Mouse (Mus musculus) CH12.LX (cell line): ENCODE results near the gene Ccdc61. TPM values are rescaled to one million over a fixed set of nuclear protein-coding genes. Genes with fewer than 3 reads are reported as not detected.

ENCODE experiments used
- DNase-seq: peaks from one replicate; pipeline ENCODE4 v3.0.0-alpha.2; 2013; ENCODE audit errors: extremely low read depth
- H3K27ac ChIP-seq: 2 replicates; pipeline ENCODE4 v1.5.1; 2012; ENCODE audit warnings: low read depth, mild to moderate bottlenecking, control low read depth, moderate library complexity; ENCODE audit not compliant: insufficient read depth
- H3K27me3 ChIP-seq: replicated peaks from 2 replicates; pipeline ENCODE3; 2012; ENCODE audit warnings: inconsistent platforms
- H3K36me3 ChIP-seq, 2 experiments: replicated peaks in 1 of 2; 2 replicates each; pipeline versions ENCODE3 to v1.6.1; 2012; ENCODE audit warnings: inconsistent platforms in 1 of 2, low read length in 1 of 2, mild to moderate bottlenecking in 1 of 2, mixed read lengths in 1 of 2, moderate library complexity in 1 of 2; ENCODE audit not compliant: control insufficient read depth in 1 of 2, insufficient read depth in 1 of 2
- H3K4me1 ChIP-seq, 2 experiments: 2 replicates each; pipeline ENCODE4 v1.6.1; 2012; ENCODE audit warnings: inconsistent platforms in 1 of 2, moderate library complexity in 1 of 2; ENCODE audit not compliant: insufficient read depth in 2 of 2, control insufficient read depth in 1 of 2
- H3K4me2 ChIP-seq: 2 replicates; pipeline ENCODE4 v1.6.1; 2012; ENCODE audit warnings: low read depth, mild to moderate bottlenecking, control low read depth; ENCODE audit not compliant: poor library complexity, insufficient read depth, severe bottlenecking
- H3K4me3 ChIP-seq, 3 experiments: fragments of 150-350 bp in 1 of 3; sonication (generic) in 1 of 3; replicated peaks in 1 of 3; 2 replicates each; pipeline versions ENCODE3 to v1.5.1; 2011 to 2012; ENCODE audit warnings: low read depth in 2 of 3, low read length in 2 of 3, mild to moderate bottlenecking in 2 of 3, moderate library complexity in 2 of 3, control low read depth in 1 of 3, improper control_type of control experiment in 1 of 3, inconsistent platforms in 1 of 3, mixed read lengths in 1 of 3; ENCODE audit not compliant: poor library complexity in 1 of 3
- H3K79me2 ChIP-seq: replicated peaks from 2 replicates; pipeline ENCODE4 v1.6.1; 2012; ENCODE audit warnings: mild to moderate bottlenecking, moderate library complexity; ENCODE audit not compliant: control insufficient read depth, poor library complexity, insufficient read depth, severe bottlenecking; ENCODE audit errors: extremely low read depth
- H3K9ac ChIP-seq: 2 replicates; pipeline ENCODE4 v1.6.1; 2012; ENCODE audit warnings: low read depth, mild to moderate bottlenecking, control low read depth, moderate library complexity; ENCODE audit not compliant: insufficient read depth
- H3K9me3 ChIP-seq: replicated peaks from 2 replicates; pipeline ENCODE3; 2012; ENCODE audit warnings: low read length, inconsistent platforms, mixed read lengths
- BHLHE40 ChIP-seq: IDR thresholded peaks from 2 replicates; pipeline ENCODE4 v1.6.1; 2011; ENCODE audit warnings: mild to moderate bottlenecking, low read depth, low read length, improper control_type of control experiment
- CHD1 ChIP-seq: IDR thresholded peaks from 2 replicates; pipeline ENCODE4 v1.6.1; 2012; ENCODE audit warnings: low read depth, low read length, improper control_type of control experiment, inconsistent platforms
- CHD2 ChIP-seq: IDR thresholded peaks from 2 replicates; pipeline ENCODE4 v1.6.1; 2011; ENCODE audit warnings: low read length, improper control_type of control experiment
- CTCF ChIP-seq, 2 experiments: IDR thresholded peaks in 1 of 2; conservative IDR thresholded peaks in 1 of 2; 2 replicates each; pipeline ENCODE4 v1.5.1; 2011 to 2012; ENCODE audit warnings: low read depth in 2 of 2, low read length in 2 of 2, improper control_type of control experiment in 1 of 2, inconsistent platforms in 1 of 2, mild to moderate bottlenecking in 1 of 2, moderate library complexity in 1 of 2
- ELF1 ChIP-seq: IDR thresholded peaks from 2 replicates; pipeline ENCODE4 v1.6.1; 2014; ENCODE audit warnings: low read depth, mild to moderate bottlenecking, inconsistent platforms, low read length, improper control_type of control experiment
- HCFC1 ChIP-seq: IDR thresholded peaks from 2 replicates; pipeline ENCODE4 v1.6.1; 2012; ENCODE audit warnings: low read depth, mild to moderate bottlenecking, inconsistent platforms, low read length, improper control_type of control experiment
- JUND ChIP-seq: conservative IDR thresholded peaks from 2 replicates; pipeline ENCODE4 v1.6.1; 2011; ENCODE audit warnings: low read depth, low read length, improper control_type of control experiment
- KAT2A ChIP-seq: IDR thresholded peaks from 2 replicates; pipeline ENCODE4 v1.6.1; 2012; ENCODE audit warnings: low read length, improper control_type of control experiment, inconsistent platforms; ENCODE audit not compliant: insufficient replicate concordance
- MAZ ChIP-seq: IDR thresholded peaks from 2 replicates; pipeline ENCODE4 v1.6.1; 2012; ENCODE audit warnings: low read depth, mild to moderate bottlenecking, inconsistent platforms, low read length, improper control_type of control experiment, moderate library complexity
- MEF2A ChIP-seq: IDR thresholded peaks from 2 replicates; pipeline ENCODE4 v1.6.1; 2014; ENCODE audit warnings: low read depth, mild to moderate bottlenecking, inconsistent platforms, low read length, improper control_type of control experiment, borderline replicate concordance
- MYC ChIP-seq: IDR thresholded peaks from 2 replicates; pipeline ENCODE4 v1.6.1; 2011; ENCODE audit warnings: low read depth, mild to moderate bottlenecking, improper control_type of control experiment, low read length
- NRF1 ChIP-seq: IDR thresholded peaks from 2 replicates; pipeline ENCODE4 v1.6.1; 2014; ENCODE audit warnings: low read depth, mild to moderate bottlenecking, inconsistent platforms, low read length, improper control_type of control experiment, moderate library complexity
- POLR2AphosphoS2 ChIP-seq: IDR thresholded peaks from 2 replicates; pipeline ENCODE4 v1.6.1; 2011; ENCODE audit warnings: low read depth, low read length, improper control_type of control experiment
- SIN3A ChIP-seq: IDR thresholded peaks from 2 replicates; pipeline ENCODE4 v1.6.1; 2012; ENCODE audit warnings: low read length, improper control_type of control experiment, inconsistent platforms
- SMC3 ChIP-seq: IDR thresholded peaks from 2 replicates; pipeline ENCODE4 v1.6.1; 2011; ENCODE audit warnings: low read depth, low read length, improper control_type of control experiment
- TBP ChIP-seq: conservative IDR thresholded peaks from 2 replicates; pipeline ENCODE4 v1.6.1; 2011; ENCODE audit warnings: low read depth, low read length, improper control_type of control experiment
- USF1 ChIP-seq: IDR thresholded peaks from 2 replicates; pipeline ENCODE4 v1.6.1; 2014; ENCODE audit warnings: low read depth, mild to moderate bottlenecking, inconsistent platforms, low read length, improper control_type of control experiment
- USF2 ChIP-seq: conservative IDR thresholded peaks from 2 replicates; pipeline ENCODE4 v1.6.1; 2011; ENCODE audit warnings: low read depth, low read length, improper control_type of control experiment
- dilution Hi-C: fragments of 300-500 bp; cut with MboI; formaldehyde crosslinking; loops from 2 replicates; pipeline ENCODE4 v1.14.3; 2020; ENCODE audit warnings: low sequenced_read_pairs; ENCODE audit not compliant: extremely low pct_unique_long_range_greater_than_20kb, extremely low pct_ligation_motif_present
- in situ Hi-C: fragments of 300-500 bp; cut with MboI; formaldehyde crosslinking; loops from 3 replicates; pipeline ENCODE4 v1.14.3; 2019; ENCODE audit warnings: low sequenced_read_pairs, low pct_ligation_motif_present, low pct_unique_long_range_greater_than_20kb, mixed read lengths
- polyA plus RNA-seq: library from polyadenylated mRNA; unstranded; fragments of >175 nt; gene quantifications from 2 replicates; pipeline ENCODE4 v1.2.1, GENCODE M21; 2012; ENCODE audit warnings: low read depth; ENCODE audit not compliant: insufficient read length
- total RNA-seq, 2 experiments: library from RNA; depleted of rRNA; stranded (reverse); fragments of 300-350 nt in 1 of 2; fragments of >200 nt in 1 of 2; gene quantifications; 2 replicates each; pipeline ENCODE4 v1.2.3; 2012 to 2014

Ccdc61 gene
- total and polyA plus RNA-seq, 3 experiments, result 11.9 to 17.4 (median 13.2) TPM

GRCm38 (mm10) chr7:18923711-18924191, 13.5 kb upstream of the Ccdc61 start:
- peaks cover 91% of the 10 kb centered on the region for H3K27me3 ChIP-seq
- DNase-seq, result no peak
- no peak overlapping the region for H3K4me3 ChIP-seq
- no peak overlapping the region for H3K9ac ChIP-seq
- peaks cover 2% of the 10 kb centered on the region for H3K9me3 ChIP-seq
- dilution Hi-C loops (no loop called here), in situ Hi-C loops (no loop called here)
- H3K4me2 ChIP-seq, result no peak overlapping the region
- TF ChIP-seq SIN3A, result no peak
- no peak for TF ChIP-seq CTCF (conservative IDR thresholded peaks at IDR 0.05 in 1 of 2, IDR thresholded peaks at IDR 0.05 in 1 of 2; ENCODE audit: low read depth in 2 of 2, low read length in 2 of 2)
- no peak for TF ChIP-seq SMC3
- TF ChIP-seq USF2, result no peak
- no peak for TF ChIP-seq POLR2AphosphoS2
- TF ChIP-seq KAT2A, result no peak
- no peak for TF ChIP-seq MYC
- TF ChIP-seq MAZ, result no peak
- TF ChIP-seq MEF2A, result no peak
- no peak for TF ChIP-seq HCFC1
- no peak for TF ChIP-seq CHD1
- TF ChIP-seq CHD2, result no peak
- H3K36me3 ChIP-seq, result no peaks in the 10 kb centered on the region
- no peaks in the 10 kb centered on the region for H3K79me2 ChIP-seq
- no peak overlapping the region for H3K27ac ChIP-seq
- H3K4me1 ChIP-seq, result peaks cover 0 to 6% of the 10 kb centered on the region in 2 experiments; a peak in 2 of 4 replicates

GRCm38 (mm10) chr7:18923267-18923666, 13.1 kb upstream of the Ccdc61 start:
- Histone ChIP-seq H3K27ac (no peak overlapping the region), H3K9ac (no peak overlapping the region), H3K4me2 (no peak overlapping the region), H3K4me1 (peaks cover 0 to 6% of the 10 kb centered on the region in 2 experiments; a peak in 2 of 4 replicates), H3K27me3 (peaks cover 92% of the 10 kb centered on the region), H3K4me3 (no peak overlapping the region), H3K9me3 (peaks cover 2% of the 10 kb centered on the region), H3K79me2 (no peaks in the 10 kb centered on the region), H3K36me3 (no peaks in the 10 kb centered on the region)
- in situ Hi-C loops (no loop called here), dilution Hi-C loops (no loop called here)
- TF ChIP-seq JUND, result no peak
- no peak for TF ChIP-seq USF1
- no peak for TF ChIP-seq SMC3
- no peak for TF ChIP-seq ELF1
- no peak for TF ChIP-seq POLR2AphosphoS2
- no peak for TF ChIP-seq NRF1
- TF ChIP-seq BHLHE40, result no peak
- no peak for TF ChIP-seq SIN3A
- TF ChIP-seq TBP, result no peak
- no peak for DNase-seq
